Mouse (Mus musculus) right cerebral cortex, adult 2 months (tissue): ENCODE measurements around the gene Cox19.
"Not testable (repeated sequence)": the region's sequence is repeated elsewhere in the genome, so short reads cannot be mapped to it uniquely, and the experiment has no call there.

Experiments
- DNase-seq, 2 experiments: peaks; one replicate each; pipeline ENCODE4 v3.0.0; 2021 to 2022; ENCODE audit warnings: low spot score in 2 of 2

Cox19 gene

DNA sequence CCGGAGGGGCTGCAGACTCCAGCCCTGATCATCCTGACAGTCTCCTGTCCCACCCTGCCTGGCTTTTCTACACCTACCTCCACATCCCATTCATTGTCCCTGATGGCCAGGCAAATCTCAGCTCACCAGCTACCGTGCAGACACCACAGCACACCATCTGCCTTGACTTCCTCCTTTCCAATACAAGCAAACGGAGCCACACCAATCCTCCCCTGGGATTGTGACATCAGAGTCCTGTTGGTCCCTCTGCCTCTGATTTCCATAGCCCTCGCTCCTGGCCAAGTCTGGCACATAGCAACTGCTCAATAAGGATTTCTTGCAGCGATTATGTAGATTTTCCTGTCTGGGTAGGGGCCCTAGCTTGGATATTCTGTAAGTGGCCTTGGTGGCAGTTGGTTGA lies at the start of gene Cox19:
Gene Cox19 (minus strand): TSS at position 285 of the 400 bp plus-strand sequence.
- no peak for DNase-seq

DNA sequence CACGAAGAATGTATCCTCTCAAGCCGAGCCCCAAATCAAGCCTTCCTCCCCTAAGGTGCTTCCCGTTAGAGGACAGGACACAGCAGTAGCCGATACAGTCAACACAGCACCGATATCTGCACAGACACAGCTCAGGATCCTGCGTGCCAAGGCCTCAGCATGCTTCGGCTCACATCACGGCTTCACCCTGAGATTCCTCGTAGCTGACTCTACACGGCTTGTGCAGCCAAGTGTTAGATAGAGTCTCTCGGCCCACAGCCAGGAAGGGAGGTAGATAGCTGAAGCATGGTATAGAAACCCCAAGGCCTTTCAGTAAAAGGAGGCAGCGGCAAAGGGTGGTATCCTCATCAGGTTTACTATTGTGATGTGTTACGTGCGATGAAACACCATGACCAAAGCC lies 48.8 kb upstream of the Cox19 start:
- DNase-seq: no peak

DNA sequence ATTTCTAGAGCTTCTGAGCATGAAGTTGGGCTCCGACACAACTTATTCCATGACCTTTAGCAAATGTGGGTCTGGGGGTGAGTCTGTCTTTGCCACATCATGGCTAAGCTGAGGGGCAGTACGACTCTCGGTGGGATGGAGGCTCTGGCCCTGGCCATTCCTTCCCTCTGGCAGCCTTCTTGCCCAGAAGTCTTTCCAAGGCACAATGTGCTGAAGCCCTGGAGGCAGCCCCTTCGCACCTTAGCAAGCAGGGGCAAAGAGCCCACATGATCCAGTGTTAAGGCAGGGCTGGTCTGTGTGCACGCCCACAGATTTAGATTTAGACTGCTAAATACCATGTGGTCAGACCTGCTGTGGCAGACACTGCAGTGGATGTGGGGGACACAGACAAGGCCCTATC lies 47.6 kb upstream of the Cox19 start:
- no peak for DNase-seq

DNA sequence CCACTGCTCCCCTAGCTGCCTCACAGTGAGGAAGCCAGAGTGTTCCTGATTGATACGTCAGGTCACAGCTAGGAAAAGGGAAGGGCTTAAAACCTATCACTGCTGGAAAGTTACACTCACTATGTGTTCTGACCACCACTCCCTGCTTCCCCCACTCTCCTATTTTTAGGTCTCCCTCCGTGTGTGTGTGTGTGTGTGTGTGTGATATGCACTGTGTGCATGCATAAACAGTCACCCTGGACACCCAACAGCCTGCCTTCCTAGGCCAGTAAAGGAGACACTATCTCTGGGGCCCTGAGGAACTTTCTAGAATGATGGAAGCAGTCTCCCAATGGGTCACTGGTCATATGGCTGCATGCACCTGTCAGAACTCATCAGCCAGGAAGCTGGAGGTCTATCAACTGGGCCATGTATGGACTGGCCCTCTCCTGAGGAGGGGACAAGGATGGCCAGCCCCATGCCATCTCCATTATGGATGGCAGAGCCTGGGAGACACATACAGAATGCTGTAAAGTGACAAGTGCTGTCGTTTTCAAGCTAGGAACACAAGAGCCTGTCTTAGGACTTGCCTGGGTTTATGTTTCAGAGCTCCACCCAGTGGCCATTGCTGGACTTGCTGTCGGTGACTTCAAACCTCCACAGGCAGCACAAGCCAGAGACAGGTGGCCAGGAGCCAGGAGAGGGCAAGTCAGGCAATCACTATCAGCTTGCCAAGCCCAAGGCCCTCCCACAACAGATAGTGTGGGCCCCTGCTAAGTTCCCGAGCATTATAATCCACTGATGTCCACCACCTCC lies 46.9 kb upstream of the Cox19 start:
- DNase-seq: peak; percentile 94 to 97

DNA sequence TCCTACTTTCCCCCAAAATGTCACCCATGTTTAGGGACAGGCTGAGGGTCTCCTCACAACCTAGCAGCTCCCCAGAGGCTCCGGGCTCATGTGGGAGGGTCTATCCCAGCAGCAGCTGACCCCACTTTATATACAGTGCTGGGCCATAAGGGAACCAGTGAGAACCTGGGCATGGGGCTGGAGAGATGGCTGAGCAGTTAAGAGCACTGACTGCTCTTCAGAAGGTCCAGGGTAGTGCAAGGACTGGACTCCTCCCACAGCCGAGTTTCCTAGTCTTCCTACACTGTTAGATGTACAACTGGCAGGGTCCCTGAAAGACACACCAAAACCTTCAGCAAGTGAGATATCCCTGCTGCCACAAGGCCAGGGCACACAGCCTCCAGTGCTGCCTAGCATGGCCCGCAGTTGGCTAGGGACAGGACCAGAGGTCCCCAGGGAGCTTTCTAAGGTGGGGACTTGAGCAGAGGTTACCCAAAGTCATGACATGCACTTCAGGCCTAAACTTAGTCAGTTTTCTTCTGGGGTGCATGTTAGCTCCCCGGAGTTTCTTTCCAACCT lies 46.2 kb upstream of the Cox19 start:
- DNase-seq: no peak

DNA sequence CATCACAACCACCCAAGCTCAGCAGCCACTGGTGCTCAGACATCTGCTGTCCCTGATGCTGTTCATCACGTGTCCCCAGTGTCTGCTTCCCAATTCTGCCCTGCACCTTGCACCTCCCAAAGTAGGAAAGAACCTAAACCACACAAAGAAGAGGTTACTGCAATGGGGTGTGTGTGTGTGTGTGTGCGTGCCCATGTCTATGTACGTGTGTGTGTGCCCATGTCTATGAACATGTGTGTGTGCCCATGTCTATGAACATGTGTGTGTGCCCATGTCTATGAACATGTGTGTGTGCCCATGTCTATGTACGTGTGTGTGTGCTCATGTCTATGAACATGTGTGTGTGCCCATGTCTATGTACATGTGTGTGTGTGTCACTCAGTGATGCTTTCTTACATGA lies 44.3 kb upstream of the Cox19 start:
- no peak for DNase-seq

DNA sequence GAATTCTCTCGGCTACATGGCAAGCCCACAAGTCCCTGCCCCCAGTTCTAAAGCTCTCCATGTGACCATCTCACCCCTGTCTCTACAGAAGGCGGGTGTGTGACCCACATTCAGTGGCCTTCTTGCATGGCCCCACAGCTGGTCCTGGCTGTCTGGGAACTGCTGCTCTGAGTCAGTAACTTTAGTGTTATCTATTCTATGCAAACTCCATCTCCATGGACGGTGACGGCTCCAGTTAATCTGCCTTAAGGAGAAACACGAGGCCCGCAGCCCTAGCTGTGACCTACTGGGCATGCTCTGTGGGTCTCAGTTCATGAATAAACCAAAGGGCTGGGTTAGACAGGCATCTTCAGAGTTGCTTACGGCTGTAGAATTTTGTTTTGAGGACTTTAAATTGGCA lies 43.2 kb upstream of the Cox19 start:
- DNase-seq: no peak

DNA sequence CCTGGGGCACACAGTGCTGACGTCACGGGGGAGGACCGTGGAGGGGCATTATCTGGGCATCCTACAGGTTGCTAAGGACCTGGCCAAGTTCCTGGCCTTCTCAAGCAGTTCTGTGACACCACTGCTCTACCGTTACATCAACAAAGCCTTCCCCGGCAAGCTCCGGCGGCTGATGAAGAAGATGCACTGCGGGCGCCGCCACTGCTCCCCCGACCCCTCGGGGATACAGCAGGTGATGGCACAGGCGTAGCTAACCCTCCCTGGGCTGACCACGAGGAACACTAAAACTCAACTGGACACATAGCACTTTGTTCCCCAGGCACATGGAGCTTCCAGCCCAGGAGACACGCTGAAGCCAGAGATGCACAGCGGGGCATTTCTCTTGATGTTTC lies 42.0 kb upstream of the Cox19 start:
- no peak for DNase-seq

DNA sequence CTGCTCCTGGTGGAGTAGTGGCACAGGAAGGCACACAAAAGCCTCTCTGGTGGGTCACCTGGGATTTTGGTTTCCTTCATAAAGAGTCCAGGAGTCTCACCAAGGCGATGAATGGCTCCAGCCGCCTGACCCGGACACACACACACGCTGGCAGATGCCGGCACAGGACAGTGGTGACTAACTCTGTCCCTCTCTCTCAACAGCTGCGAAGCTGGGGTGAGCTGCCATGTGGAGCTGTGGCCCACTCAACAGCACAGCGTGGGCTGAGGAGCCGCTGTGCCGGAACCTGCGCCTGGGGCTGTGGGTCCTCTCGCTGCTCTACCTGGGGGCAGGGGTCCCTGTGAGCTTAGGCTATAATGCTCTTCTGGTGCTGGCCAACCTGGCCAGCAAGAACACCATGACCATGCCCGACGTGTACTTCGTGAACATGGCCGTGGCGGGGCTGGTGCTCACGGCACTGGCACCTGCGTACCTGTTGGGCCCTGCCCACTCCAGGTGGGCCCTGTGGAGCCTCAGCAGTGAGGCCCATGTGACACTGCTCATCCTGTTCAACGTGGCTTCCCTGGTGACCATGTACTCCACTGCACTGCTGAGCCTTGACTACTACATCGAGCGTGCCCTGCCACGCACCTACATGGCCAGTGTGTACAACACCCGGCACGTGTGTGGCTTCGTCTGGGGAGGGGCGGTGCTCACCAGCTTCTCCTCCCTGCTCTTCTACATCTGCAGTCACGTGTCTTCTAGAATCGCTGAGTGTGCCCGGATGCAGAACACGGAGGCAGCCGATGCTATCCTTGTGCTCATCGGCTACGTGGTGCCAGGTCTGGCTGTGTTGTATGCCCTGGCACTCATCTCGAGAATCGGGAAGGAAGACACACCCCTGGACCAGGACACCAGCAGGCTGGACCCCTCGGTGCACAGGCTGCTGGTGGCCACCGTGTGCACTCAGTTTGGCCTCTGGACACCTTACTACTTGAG lies 41.3 kb upstream of the Cox19 start:
- no peak for DNase-seq

DNA sequence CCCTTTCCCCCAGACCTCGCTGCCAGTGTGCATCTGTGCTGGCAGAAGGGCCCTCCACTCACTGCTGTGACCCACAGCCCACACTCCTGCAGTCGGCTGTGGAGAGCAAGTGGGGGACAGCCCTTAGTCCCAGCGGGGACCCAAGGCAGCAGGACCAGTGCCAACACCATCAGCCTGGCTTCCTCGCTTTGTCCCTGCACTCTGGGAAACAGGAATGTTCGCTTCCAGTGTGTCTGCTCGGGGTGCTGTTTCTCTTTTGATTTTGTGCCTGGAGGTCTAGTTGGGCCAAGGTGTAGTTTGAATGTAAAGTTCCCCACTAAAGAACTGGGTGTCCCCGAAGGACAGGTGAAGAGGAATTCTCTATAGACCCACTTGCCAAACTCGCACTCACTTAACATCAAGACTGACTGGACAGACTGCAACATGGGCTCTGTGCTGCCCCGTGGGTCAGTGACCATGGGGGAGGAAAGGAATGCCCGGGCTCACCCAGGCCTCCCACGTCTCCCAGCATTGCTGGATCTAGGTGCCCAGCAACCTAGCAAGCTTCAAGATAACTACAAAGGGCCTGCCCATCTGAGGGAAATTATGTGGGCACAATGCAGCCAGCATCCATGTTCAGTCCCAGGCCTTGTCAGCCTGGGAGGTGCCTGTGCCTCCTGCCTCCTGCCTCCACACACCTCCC lies 40.2 kb upstream of the Cox19 start:
- DNase-seq: no peak

DNA sequence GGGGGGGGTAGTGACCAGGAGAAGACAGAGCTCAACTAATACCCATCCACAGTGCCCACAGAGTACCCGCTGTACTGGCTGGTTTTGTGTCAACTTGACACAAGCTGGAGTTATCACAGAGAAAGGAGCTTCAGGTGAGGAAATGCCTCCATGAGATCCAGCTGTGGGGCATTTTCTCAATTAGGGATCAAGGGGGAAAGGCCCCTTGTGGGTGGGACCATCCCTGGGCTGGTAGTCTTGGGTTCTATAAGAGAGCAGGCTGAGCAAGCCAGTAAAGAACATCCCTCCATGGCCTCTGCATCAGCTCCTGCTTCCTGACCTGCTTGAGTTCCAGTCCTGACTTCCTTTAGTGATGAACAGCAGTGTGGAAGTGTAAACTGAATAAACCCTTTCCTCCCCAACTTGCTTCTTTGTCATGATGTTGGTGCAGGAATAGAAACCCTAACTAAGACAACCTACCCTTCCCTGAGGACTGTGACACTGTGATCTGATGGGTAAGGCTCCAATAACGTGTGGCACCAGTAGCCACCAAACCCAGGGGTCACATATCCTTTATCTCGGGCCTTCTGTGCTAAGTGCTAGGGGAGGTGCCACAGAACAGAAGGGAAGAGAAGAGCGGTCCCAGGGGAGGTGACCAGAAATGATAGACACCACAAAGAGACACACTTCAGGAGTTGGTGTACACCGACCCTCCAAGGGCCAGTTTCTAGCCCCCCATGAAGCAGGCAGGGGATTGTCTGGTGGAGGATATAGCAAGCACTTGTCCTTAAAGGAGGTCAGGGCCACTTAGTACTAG lies 39.3 kb upstream of the Cox19 start:
- not testable (repeated sequence) for DNase-seq

DNA sequence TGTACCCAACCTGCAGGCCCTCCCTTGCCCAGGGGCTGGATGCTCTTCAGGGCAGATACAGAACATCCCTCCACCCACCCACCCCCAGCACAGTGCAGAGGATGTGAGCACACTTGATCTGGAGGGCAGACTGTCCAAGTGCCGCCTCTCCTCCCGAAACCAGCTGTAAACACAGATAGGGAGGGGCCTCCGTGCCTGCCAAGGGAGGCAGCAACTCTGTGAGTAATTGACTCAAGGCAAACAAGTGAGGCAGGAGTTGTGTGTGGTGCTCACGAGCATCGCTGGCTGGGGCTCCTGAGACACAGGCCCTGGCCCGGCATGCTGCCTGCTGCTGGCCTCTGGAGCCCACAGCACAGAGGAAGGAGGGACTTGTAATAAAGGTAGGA lies 38.5 kb upstream of the Cox19 start:
- DNase-seq: no peak

DNA sequence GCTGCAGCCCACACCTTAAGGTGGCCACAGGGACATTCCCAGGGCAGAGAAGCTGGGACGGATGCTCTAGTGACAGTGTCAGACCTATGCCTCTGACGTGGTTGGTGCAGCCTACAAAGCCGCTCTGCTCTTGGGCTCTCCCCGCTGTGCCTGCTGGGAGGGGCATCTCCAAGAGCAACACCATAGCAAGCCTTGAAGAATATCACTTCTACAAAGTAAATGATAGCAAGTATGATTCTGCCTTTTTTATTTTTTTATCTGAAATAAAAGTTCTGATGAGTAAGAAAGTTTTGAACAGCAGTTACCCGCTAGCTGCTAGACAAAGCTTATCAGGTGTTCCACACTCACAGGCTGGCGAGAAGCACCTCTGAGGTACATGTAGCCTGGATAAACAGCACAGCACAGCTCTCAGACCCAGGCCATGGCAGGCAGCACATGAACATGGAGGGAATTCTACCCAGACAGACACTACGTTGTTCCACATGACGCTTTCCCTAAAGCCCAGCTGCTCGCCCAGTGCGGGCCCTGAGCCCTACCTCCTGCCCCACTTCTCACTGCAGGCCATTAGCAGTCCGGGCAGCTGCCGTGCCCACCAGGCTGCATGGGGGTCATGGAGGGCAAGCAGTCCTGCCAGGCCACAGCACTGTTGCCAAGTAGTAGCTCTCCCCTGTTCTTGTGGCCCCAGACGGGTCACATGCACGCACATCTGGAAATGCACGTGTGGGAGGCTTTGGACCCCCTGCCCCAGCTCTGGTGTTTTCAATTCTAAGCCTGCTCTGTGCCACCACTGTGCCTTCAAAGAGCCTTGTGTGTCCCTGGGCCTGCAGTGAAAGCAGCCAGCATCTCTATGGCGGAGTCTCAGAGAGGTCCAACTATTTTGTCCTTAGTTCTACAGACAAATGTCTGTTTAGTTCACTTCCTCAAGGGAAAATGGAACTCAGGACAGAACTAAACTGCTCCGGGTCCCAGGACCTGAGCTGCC lies 37.8 kb upstream of the Cox19 start:
- DNase-seq: no peak

DNA sequence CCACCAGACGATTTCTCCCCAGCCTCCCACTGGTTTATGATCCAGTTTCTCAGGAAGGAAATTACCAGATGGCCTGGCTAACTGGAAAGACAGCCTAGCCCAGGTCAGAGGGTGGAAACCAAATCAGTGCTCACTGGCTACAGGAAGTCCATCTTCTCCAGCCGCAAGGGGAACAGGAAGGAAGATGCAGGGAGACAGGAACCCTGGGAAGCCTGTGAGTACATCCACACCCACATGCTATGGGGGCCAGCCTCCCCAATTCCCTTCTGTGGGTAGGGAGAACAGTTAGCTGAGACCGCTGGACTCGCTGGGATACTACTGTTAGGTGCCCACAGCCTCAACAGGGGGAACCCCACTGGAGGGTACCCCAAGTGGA lies 37.0 kb upstream of the Cox19 start:
- no peak for DNase-seq

DNA sequence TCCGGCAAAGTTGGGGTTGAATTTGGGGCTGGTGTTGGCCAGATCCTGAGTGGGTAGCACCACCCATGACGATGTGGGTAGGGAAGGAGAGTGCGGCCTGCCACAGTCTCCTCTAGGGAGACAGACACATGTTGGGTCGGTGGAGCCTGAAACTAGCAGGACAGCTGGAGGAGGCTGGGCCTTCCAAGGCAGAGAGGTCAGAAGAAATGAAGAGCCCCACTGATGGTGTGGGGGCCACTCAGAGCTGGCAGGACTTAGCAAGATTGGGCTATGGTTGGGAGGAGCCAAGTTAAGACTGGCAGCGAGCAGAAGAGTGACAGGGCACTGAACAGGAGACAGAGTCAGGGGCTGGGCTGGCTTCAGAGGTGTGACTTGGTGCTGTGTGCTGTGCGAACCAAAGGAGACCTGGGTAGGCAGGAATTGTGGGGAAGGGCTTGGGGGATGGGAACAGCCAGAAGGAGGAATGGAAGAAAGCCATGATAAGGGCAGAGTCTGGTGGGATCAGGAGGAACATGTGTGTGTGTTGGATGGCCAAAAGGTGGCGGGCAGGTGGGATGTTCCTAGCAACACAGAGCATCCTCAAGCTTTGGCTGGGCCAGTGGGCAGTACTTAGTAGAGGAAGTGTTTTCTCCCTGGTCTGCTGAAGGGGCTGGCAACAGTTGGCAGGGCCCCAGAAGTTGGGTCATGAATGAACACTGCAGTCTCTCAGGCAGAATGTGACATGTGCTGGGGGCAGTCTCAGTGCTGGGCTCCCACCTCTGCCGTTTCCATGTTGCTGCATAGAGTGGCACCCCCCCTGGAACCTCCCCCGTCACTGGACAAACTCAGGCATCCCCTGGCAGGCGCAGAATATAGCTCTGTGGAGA lies 36.3 kb upstream of the Cox19 start:
- DNase-seq: no peak

DNA sequence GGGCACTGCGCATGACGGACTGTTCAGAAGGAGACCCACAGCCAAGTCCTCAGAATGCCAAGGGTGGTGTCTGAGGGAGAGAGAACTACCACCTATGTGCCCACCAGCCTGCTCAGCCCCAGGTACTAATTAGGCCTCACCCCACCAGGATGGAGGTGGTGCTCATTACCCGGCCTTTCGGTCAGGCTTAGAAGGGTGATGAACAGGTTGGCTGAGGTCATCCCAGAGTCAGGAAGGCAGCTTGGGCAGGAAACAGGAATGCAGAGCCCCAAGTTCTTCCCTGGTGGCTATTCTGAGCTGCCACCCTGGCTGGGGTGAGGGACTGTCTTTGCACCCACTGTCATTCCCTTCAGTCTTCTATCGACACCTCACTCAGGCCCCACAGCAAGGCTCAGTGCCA lies 34.8 kb upstream of the Cox19 start:
- no peak for DNase-seq

DNA sequence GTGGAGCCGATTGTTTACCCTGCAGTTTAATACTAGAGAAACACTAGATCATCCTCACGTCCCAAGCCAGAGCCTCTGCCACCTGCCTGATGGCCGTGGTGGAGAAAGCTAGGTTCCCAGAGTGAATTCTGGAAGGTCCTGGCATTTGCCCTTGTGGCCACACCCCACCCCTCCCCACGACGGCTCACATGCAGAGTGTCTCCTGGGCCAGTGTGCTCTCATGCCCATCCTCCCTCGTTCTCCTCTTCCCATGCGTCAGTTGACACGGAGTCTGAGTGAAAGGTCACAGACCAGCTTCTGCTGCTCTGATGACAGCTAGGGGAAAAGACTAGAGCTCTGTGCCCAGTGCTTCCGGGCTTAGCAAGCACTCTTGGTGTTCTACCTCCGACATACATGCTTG lies 33.3 kb upstream of the Cox19 start:
- no peak for DNase-seq

DNA sequence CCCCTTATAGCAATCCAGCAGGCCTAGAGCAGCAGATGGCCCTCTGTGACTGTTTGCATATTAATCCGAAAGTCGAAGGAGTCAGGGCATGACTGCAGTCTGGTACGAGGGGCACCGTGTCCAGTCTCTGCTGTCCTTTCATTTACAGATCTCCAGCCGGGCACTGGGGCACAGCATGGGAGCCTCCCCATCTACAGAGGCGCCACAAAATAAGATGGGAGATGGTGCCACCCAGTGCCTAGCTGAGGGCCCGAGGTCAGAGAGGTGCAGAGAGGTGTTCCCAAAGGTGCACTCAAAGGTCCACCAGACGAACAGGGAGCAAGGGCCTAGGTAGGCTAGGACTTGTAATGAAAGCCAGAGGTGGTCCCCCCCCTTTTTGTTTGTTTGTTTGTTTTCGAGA lies 32.0 kb upstream of the Cox19 start:
- DNase-seq: no peak

DNA sequence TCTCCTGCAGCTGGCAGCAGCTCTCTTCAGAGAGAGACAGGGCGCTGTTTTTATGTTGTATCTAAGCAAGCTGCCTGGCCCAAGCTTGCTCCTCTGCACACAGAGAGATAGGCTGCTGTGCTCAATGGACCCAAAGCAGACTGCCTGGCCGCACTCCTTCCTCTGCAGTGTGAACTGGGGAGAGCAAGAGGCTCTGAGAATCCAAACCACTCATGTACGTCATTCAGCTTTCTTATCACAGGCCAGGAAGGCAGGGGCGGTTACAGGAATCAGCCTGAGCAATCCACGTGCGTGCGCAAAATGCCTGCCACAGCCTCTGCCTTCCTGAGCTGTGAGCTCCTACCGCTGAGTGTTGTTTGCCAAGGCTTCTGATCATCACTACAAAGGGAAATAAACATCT lies 31.5 kb upstream of the Cox19 start:
- DNase-seq: peak; percentile 74 to 80
